Mouse (Mus musculus) myocyte (in vitro differentiated cells): ENCODE results near the gene Ppp2r5e.

ENCODE experiments used
- CEBPB ChIP-seq: IDR thresholded peaks from 2 replicates; pipeline ENCODE4 v1.6.1; 2011; ENCODE audit warnings: mild to moderate bottlenecking, moderate library complexity; ENCODE audit not compliant: poor library complexity, insufficient read depth, severe bottlenecking
- E2F4 ChIP-seq: IDR thresholded peaks from one replicate; pipeline ENCODE4 v1.6.1; 2011; ENCODE audit warnings: mild to moderate bottlenecking, control low read depth, moderate library complexity; ENCODE audit not compliant: insufficient read depth
- MAX ChIP-seq: IDR thresholded peaks from one replicate; pipeline ENCODE4 v1.6.1; 2011; ENCODE audit warnings: low read depth, mild to moderate bottlenecking, control low read depth
- MYOD1 ChIP-seq, 3 experiments: IDR thresholded peaks; one replicate each; pipeline ENCODE4 v1.6.1; 2011; ENCODE audit warnings: control low read depth in 2 of 3, low read depth in 2 of 3, mild to moderate bottlenecking in 2 of 3, moderate library complexity in 1 of 3; ENCODE audit not compliant: insufficient read length in 2 of 3, control insufficient read depth in 1 of 3
- MYOG ChIP-seq, 3 experiments: IDR thresholded peaks; one replicate each; pipeline ENCODE4 v1.6.1; 2011; ENCODE audit warnings: control low read depth in 2 of 3, low read depth in 2 of 3, mild to moderate bottlenecking in 2 of 3; ENCODE audit not compliant: insufficient read length in 2 of 3, control insufficient read depth in 1 of 3, insufficient read depth in 1 of 3
- POLR2A ChIP-seq: IDR thresholded peaks from one replicate; pipeline ENCODE4 v1.6.1; 2011; ENCODE audit warnings: low read depth, mild to moderate bottlenecking, control low read depth, moderate library complexity; ENCODE audit not compliant: insufficient read length
- POLR2AphosphoS2 ChIP-seq: IDR thresholded peaks from one replicate; pipeline ENCODE4 v1.6.1; 2011; ENCODE audit warnings: low read depth, control low read depth; ENCODE audit not compliant: insufficient read length
- REST ChIP-seq: IDR thresholded peaks from one replicate; pipeline ENCODE4 v1.6.1; 2011; ENCODE audit warnings: mild to moderate bottlenecking, control low read depth, moderate library complexity; ENCODE audit not compliant: insufficient read depth, insufficient read length
- SRF ChIP-seq: IDR thresholded peaks from one replicate; pipeline ENCODE4 v1.6.1; 2011; ENCODE audit warnings: low read depth; ENCODE audit not compliant: control insufficient read depth, insufficient read length
- TCF12 ChIP-seq: IDR thresholded peaks from one replicate; pipeline ENCODE4 v1.6.1; 2011; ENCODE audit warnings: mild to moderate bottlenecking, control low read depth; ENCODE audit not compliant: poor library complexity, insufficient read depth, severe bottlenecking
- TCF3 ChIP-seq: IDR thresholded peaks from one replicate; pipeline ENCODE4 v1.6.1; 2011; ENCODE audit warnings: low read depth, control low read depth; ENCODE audit not compliant: insufficient read length
- USF1 ChIP-seq: IDR thresholded peaks from one replicate; pipeline ENCODE4 v1.6.1; 2011; ENCODE audit warnings: low read depth, mild to moderate bottlenecking, control low read depth, moderate library complexity

- TF ChIP-seq POLR2A (no peak), MAX (no peak), E2F4 (no peak), USF1 (no peak), MYOD1 (IDR thresholded peaks at IDR 0.05; ENCODE audit: control insufficient read depth in 1 of 3, insufficient read length in 2 of 3, low read depth in 2 of 3) (no peak), MYOG (IDR thresholded peaks at IDR 0.05; ENCODE audit: control insufficient read depth in 1 of 3, insufficient read depth in 1 of 3, insufficient read length in 2 of 3, low read depth in 2 of 3) (no peak), SRF (no peak), CEBPB (no peak), POLR2AphosphoS2 (no peak), REST (no peak), TCF3 (no peak), TCF12 (no peak)
Measured at GRCm38 (mm10) chr12:75424359-75424758, 171.7 kb downstream of the Ppp2r5e start.
